Mouse (Mus musculus) right cerebral cortex, adult 18-20 months (tissue): ENCODE results near the gene B3galnt2.
"Not testable (repeated sequence)": the region's sequence is repeated elsewhere in the genome, so short reads cannot be mapped to it uniquely, and the experiment has no call there.

Experiments
- DNase-seq: peaks from one replicate; pipeline ENCODE4 v3.0.0; 2022; ENCODE audit warnings: mixed read lengths

B3galnt2 gene

DNA sequence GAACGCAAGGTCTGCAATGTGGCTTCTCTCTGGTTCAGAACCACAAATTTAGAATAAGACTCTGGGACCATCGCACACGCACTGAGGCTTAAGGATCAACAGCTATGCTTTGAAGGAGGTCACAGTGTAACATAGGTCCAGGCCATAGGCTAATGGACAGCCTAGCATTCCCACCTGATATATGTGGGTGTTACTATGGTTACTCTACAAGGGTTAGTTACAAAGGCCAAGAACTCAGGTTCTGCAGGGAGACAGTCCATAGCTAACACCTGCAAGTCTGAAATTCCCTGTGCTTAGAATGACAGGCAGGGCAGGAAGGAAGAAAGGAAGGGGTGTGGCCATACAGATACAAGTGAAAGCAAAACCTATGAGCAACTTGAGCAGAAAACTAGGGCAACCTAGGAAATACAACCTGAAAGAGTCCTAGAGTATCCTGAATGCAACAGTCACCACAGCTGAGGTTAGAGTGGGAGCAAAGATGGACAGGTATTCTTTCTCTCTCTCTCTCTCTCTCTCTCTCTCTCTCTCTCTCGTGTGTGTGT, 57.3 kb downstream of the B3galnt2 start:
- DNase-seq = no peak

DNA sequence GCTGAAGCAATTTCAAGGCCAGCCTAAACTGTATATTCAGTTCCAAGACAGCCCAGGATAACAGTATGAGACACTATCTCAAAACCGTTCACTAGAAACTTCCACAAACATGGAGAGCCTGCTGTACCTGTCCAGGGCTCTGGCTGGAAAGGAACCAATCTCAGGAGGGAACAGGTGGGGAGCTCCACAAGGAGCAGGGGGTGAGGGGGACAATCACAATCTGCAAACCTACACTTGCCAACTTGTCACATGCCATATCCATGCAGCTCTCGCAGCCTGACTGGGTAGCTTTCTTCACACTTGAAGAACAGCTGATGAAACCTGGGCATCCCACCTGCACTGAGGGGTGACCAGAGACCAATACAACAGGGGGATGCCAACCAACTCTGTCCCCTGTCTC, 59.7 kb downstream of the B3galnt2 start:
- DNase-seq = no peak

DNA sequence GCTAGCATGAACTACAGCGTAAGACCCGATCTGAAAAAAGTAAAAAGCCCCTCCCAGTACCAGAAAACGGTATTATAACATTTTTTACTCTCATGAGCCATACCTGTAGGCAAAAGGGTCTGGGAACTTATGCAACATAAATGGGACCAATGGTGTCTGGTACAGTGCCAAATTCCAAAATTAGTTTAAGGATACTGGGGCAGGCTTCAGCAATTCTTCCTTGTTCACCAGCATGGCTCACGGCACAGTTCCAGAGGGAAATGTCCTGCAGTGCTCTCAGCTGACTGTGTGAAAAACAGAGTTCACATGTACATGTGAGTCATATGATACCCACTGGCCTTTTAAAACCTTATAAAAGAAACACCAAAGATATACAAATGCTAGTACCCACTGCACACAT, 60.3 kb downstream of the B3galnt2 start:
- no peak for DNase-seq

DNA sequence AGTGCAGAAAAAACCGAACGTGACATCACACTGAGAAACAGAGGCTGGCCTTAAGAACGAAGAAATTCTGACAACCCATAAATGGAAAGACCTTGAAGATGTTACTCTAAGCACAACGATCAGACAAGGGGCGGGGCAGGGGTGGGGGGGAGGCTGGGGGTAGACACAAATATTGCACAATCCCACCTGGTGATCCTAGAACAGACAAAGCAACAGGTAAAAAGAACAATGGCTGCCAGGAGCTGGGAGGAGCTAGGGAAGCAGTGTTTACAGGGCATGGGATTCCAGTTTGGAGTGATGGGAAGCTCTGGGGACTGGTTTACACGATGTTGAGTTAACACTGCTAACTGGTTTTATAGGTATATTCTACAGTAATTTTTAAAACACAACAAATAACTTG, 61.3 kb downstream of the B3galnt2 start:
- no peak for DNase-seq

DNA sequence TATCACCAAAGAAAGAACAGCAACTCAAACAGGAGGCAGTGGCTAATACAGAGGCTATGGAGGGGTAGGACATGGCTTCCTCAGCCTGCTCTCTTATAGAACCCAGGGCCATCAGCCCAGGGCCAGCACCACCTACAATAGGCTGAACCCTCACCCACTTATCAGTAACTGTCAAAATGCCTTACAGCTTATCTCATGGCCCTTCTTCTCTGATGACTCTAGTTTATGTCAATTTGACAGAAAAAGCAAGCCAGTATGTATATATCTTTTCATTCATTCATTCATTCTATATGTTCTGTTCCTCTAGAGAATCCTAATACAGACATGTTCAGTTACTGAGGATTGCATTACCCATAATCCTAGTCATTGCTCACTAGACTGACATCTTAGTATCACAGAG, 64.0 kb downstream of the B3galnt2 start:
- no peak for DNase-seq

DNA sequence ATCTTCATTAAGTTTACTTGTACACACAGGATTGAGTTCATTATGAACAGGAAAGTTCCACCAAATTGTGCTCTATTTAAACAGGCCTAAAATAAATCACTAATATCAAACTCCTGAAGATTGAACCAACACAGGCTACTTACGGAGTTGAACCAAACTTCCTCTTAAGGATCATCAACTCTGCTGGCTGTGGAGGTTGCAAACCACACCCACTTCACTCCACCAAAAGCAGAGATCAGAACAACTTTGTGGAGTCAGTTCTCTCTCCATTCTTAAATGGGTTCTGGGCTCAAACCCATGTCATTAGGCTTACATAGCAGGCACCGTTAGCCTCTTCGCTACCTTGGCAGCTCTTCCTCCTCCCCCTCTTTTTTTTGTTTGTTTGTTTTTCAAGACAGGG, 64.6 kb downstream of the B3galnt2 start:
- no peak for DNase-seq

DNA sequence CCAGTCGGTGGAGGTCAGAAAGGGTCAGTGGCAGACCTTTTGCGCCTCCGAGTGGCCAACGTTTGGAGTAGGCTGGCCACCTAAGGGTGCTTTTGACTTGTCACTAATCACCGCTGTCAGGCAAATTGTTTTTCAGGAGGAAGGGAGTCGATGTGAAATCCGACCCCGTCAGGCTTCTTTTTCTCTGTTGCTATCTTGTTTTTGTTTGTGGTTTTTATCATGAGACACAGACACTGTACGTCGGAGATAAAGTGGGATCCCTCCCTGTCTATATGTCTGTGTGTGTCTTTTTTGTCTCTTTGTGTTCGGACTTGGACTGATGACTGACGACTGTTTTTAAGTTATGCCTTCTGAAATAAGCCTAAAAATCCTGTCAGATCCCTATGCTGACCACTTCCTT, 67.1 kb downstream of the B3galnt2 start:
- not testable (repeated sequence) for DNase-seq

DNA sequence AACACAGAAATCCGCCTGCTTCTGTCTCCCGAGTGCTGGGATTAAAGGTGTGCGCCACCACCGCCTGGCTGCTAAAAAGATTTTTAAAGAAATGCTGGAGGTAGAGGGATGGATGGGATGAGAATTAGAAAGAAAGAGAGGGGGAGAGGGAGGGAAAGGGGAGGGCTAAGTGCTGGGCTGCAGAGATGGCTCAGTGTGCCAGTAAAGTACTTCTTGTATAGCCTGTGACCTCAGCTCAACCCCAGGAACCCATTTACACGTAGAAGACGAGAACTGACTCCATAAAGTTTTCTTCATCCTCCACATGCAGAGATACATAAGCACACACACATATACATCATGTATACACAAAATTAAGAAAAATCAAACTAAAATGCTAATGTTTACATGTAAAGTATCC, 71.3 kb downstream of the B3galnt2 start:
- DNase-seq = no peak

DNA sequence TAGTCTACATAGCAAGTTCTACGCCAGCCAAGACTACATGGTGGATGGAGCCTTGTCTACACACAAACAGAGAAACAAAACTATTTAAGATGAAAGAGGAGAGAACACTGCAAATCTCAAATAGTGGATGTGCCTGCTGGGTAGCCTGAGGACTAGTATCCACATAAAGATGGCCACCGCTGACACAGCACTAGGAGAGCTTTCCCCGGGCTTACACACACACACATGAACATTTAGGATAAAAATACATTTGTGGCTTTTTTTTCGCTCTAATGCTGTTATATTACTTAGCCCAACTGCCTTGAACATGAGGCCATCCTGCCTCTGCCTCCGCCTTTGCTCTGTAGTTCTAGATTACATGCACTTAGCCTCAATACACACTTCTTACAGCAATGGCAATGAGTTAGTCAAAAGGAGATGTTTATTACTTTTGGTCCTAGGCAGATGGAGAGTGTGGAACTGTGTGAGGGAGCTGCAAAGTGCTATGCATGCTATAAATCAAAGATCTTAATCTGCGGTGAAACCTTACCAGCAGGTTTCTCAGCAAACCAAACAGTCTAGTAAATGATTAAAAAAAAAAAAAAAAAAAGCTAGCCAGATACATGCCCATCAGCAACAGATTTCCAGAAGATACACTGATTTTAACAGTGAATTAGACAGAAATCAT, 72.0 kb downstream of the B3galnt2 start:
- DNase-seq = no peak

DNA sequence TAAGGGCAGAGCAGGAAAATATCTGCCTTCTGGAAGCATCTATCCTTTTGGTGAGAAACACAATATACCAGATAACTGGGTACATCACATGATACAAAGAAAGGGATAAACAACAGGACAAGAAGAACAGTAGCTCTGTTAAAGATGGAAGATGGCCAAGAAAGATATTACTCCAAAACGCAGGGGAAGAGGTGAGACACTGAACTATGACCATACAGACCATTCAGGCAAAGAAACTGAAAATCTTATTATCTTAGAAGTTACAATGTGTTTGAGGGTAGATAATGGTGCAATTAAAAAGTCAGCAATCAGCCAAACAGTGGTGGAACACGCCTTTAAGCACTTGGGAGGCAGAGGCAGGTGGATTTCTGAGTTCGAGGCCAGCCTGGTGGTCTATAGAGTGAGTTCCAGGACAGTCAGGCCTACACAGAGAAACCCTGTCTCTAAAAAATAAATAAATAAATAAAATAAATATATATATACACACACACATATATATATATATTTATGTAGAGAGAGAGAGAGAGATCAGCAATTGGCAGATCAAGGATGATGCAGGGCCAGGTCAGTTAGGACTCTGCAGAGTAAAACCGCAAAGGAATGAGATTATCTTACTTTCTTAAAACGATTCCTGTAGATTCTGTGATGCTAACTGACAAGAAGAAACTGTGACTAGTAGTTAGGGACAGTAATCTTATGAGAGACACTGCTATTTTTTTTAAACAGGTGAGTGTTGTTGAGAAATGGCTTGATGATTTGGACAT, 79.2 kb downstream of the B3galnt2 start:
- no peak for DNase-seq

DNA sequence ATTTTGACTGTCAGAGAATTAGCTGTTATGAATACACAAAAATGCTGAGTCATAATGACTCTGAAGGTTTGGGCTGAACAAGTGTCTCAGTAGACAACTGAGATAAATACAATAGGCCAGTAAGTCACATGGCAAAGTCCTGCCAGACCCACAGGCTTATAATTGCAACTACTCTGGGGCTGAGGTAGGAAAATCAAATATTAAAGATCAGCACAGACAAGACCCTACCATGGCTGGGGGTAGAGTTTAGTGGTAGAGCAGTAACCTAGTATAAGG, 79.7 kb downstream of the B3galnt2 start:
- DNase-seq = no peak

DNA sequence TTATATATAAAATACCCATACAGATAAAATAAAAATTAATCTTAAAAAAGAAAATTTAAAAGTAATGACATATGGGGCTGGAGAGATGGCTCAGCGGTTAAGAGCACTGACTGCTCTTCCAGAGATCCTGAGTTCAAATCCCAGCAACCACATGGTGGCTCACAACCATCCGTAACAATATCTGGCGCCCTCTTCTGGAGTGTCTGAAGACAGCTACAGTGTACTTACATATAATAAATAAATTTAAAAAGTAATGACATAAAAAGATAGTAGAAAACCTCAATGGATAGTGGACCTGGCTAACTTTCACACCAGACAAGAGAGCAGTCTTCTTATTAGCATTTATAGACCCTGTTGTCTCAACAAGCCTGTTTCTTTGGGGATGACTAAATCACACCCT, 81.1 kb downstream of the B3galnt2 start:
- not testable (repeated sequence) for DNase-seq

DNA sequence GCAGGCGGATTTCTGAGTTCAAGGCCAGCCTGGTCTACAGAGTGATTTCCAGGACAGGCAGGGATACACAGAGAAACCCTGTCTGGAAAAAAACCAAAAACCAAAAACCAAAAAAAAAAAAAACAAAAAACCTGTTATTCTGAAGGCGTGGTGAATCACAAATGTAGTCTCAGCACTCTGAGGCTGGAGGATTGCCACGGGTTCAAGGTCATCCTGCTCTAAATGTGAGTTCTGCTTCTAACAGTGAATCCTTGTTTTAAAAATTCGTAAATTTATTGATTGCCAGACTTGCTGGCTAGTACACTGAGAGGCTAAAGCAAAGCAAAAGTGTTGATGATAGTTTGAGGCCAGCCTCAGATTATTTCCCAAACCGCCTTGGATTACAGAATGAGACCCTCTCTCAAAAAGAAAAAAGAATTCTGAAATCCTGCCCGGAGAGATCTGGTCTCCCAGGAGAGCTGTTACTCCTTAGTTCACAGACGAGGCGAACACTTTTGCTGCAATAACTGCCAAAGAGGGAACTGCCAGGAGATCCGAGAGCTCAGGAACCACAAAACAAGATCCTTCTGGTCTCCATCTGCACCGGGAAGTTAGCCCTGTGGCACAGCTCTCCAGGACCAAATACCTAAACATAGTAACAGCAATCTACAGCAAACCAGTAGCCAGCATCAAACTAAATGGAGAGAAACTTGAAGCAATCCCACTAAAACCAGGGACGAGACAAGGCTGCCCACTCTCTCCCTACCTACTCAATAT, 81.8 kb downstream of the B3galnt2 start:
- DNase-seq = no peak

DNA sequence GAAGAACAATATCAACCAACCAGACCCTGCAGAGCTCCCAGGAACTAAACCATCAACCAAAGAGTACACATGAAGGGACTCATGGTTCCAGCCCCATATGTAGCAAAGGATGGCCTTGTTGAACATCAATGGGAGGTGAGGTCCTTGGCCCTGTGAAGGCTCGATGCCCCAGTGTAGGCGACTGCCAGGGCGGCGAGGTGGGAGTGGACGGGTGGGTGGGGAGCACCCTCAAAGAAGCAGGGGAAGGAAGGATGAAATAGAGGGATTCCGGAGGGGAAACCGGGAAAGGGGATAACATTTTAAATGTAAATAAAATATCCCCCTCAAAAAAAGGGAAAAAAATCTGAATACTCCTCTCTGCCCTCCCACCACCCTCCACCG, 84.6 kb downstream of the B3galnt2 start:
- DNase-seq = no peak

DNA sequence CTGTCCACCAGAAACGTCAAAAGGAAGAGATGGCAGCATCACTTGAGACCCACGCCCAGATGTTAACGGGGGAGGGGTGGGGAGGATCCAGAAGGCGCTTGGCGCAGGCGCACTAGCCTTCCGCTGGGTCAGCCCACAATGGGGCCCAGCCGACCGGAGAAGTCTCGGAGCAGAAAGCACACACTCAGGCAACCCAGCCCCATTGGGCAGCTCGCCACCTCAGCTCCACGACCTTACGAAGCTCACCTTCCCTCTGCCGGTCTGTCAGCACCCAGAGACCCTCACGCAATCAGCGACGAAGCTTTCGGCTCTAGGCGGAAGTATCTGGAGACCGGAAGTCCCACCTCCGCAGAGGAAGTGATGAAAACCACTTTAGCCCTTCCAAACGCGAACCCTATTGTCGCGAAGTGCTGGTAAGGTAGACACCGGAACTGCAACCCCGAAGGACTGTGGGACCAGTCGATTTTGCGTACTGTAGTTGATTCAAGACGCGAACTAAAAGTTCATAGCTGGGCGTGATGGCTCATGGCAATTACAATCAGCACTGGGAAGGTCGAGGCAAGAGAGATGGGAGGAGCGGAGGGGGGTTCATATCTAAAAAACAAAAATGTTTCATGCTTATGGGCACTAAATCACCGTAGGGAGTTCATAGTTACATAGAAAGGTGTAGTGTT, 85.2 kb downstream of the B3galnt2 start, which contains the start of gene Tbce:
Gene Tbce (minus strand): TSS at position 347 of the 674 bp plus-strand sequence.
- DNase-seq = peak; percentile 91

DNA sequence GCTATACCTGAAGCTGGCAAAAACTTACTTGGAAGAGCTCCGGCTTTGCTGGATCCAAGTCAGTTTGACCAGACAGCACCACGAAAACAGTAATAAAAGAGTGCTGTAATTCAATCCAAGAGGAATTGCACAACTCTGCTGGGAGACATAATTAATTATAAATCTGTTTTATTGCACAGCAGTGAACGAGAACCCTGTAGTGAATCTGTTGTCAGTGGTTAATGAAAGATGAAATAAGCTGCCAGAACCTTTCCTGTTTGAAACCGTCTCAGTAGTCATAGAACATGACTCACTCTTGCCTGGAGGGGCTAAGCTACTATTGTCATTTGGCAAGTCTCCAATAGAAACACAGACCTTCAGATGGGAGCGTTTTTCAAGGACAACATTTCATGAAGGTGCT, 85.9 kb downstream of the B3galnt2 start:
- no peak for DNase-seq

DNA sequence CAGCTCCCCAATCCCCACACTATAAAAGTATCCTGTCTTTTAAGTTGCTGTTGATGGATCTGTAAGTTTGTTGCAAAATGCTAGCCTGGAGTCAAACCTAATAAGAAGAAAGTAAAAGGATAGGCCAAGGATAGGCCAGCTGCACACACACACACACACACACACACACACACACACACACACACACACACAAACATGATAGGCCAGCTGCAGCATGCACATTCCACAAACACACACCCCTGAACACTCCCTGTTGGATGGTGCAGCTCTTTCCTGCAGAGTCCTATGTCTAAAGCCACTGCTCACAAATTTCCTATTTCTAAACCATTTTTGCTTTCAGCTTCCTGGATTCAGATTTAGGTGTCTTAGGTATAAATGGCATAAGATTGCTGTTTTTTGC, 89.6 kb downstream of the B3galnt2 start:
- DNase-seq = no peak

DNA sequence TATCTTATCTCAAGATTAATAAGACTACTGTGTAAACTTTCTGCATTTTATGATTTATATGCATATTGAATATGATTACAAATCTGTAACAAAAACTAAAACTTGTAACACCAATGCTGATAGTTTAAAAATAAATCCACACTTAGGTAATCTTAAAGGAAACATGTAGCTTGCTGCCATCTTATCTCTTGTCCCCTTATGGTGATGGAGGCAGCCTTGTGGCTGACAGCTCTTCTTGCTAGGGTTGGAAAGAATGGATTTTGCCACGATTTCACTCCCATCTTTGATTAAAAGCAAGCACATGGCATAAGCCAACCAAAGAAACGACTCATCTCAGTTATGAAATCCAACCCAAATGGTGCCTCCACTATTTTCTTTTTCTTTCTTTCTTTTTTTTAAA, 90.3 kb downstream of the B3galnt2 start:
- DNase-seq = no peak
